Mouse (Mus musculus): ENCODE measurements at regions not wholly inside any gene's neighbourhood (a gene's known extent, or its start where the extent isn't known, plus 50 kb on each side); places are given as distances from the start of the nearest gene placed in this dataset.

DNA sequence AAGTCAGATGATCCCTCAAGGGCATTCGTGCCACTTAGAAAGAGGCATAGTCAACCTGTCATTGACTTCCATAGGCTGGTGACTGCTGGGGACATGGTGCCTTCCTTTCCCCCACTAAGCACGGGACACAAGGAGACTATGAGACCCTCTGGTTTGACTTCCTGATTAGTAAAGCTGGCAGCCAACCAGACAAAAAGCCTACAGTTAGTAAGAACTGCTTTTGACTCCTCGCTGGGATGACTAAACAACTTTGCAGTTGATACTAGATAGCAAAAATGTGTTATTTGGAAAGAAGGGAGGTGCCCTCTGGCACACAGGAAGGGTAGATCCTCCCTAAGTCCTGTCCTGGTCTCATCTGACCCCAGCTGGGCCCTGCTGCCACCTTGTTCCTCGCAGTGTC is 95.0 kb upstream of the Runx1 start:
- Histone ChIP-seq H3K36me3 (ENCODE audit: inconsistent target) (no peaks in the 10 kb centered on the region), H3K79me2 (ENCODE audit: inconsistent target) (no peaks in the 10 kb centered on the region), H3K27ac (no peak overlapping the region), H3K4me3 (ENCODE audit: inconsistent target) (no peak overlapping the region)
- WGBS (ENCODE audit: missing documents) = 59% methylated on average over 4 of the region's 4 CpGs

DNA sequence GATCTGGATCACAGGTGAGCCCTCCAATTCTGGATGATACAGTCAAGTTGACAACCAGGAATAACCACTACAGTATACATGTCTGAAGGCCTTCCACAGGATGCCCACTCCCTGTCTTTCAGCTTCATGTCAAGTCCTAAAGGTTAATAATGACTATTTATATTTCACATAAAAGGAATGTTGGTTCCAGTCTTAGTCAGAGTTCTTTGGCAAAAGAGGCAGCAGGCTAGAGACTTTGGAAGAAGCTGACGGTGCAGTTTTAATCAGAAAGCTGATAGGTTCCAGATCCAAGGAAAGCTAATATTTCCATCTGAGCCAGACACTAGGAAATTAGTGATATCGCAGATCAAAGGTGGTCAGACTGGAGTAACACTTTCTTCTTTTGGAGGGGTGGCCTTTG is 91.4 kb upstream of the Runx1 start:
- no peak overlapping the region for H3K4me3 ChIP-seq (ENCODE audit: inconsistent target)
- no peaks in the 10 kb centered on the region for H3K36me3 ChIP-seq (ENCODE audit: inconsistent target)
- no peaks in the 10 kb centered on the region for H3K79me2 ChIP-seq (ENCODE audit: inconsistent target)
- H3K27ac ChIP-seq = no peak overlapping the region
- WGBS (ENCODE audit: missing documents) = 100% methylated on average over 2 of the region's 2 CpGs

DNA sequence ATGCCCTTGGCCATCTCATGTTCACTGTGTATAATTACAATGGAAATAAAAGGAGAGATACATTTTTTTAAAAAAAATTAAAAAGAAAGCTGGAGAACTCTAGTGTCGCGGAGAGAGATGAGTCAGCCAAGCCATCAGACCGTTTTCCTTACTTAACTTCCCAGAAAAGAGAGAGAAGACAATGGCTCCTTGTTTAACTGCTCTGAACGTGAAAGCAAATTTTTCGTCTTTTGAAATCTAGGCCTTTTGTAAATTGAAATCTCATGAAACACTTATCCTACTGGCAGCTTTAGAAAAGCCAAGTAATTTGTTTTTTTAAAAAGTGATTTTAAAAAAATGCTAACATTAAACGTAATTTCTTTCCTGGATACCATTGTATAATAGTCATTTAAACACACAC is 89.7 kb upstream of the Runx1 start:
- Histone ChIP-seq H3K36me3 (ENCODE audit: inconsistent target) (no peaks in the 10 kb centered on the region), H3K79me2 (ENCODE audit: inconsistent target) (no peaks in the 10 kb centered on the region), H3K27ac (no peak overlapping the region), H3K4me3 (ENCODE audit: inconsistent target) (no peak overlapping the region)
- 93% methylated on average over 6 of the region's 6 CpGs for WGBS (ENCODE audit: missing documents)

DNA sequence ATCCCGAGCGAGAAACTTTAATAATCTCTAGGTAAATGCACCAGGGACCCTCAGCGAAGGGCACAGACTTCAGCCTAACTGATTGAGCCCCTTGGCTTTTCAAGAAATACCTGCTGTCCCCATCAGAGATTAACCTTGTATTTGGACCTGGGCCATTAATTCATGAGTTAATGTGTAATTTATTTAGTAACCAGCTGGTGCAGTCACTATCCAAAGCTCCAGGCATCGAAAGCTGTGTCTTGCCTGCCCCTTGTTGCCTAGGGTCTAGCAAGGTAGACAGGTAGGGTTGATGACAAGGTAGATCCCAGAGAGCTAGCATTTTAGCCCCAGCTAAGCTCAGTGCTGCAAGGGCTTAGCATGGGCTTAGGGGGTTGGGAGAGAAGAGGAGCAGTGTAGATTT is 80.9 kb upstream of the Runx1 start:
- H3K4me3 ChIP-seq (ENCODE audit: inconsistent target) = no peak overlapping the region
- H3K27ac ChIP-seq = no peak overlapping the region
- no peaks in the 10 kb centered on the region for H3K79me2 ChIP-seq (ENCODE audit: inconsistent target)
- 100% methylated on average over 3 of the region's 4 CpGs for WGBS (ENCODE audit: missing documents)
- no peaks in the 10 kb centered on the region for H3K36me3 ChIP-seq (ENCODE audit: inconsistent target)

DNA sequence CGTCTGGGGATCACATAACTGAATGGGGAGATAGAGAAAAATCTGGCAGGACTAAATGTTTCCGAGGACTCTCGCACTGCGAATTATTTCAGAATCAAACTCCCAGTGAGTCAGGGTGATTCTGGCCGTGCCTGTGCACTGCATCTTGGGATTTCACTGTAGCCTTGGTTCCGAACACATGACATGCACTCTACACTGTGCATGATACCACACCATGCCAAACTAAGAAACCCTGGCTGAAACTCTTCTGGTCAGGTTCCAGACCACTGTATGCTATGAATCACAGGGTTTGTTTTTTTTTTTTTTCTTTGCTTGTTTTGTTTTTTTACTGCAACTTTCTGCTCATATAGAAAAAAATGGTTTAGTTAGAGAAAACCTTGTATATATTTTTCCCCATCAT is 79.7 kb upstream of the Runx1 start:
- WGBS (ENCODE audit: missing documents) = 94% methylated on average over 6 of the region's 6 CpGs
- no peaks in the 10 kb centered on the region for H3K79me2 ChIP-seq (ENCODE audit: inconsistent target)
- H3K36me3 ChIP-seq (ENCODE audit: inconsistent target) = no peaks in the 10 kb centered on the region
- H3K27ac ChIP-seq = no peak overlapping the region
- no peak overlapping the region for H3K4me3 ChIP-seq (ENCODE audit: inconsistent target)

DNA sequence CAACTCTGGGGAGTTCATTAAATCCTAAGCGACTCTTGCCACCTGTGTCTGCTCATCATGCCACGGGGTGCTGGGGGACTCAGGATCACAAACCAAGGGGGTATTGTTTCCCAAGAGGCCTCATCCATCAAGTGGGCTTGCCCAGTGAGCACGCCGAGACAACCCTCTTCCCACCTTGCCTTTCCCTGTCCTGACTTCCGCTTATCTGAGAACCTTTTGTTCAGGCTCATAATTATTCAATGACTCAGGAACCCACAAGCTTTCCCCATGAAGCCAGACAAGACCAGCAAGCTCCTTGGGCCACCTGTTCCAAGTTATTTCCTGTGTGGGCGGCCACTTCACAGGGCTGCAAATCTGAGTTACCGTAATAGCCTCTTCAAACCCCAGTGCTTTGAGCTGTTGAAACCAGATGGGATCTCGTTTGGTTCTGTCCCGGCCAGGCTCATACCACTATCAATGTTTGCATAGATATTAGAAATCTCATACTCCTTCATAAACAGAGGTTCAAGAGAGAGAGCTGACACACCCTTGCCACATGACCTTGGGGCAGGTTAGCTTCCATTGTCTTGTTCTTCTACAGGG is 78.0 kb upstream of the Runx1 start:
- 38% methylated on average over 9 of the region's 9 CpGs for WGBS (ENCODE audit: missing documents)

DNA sequence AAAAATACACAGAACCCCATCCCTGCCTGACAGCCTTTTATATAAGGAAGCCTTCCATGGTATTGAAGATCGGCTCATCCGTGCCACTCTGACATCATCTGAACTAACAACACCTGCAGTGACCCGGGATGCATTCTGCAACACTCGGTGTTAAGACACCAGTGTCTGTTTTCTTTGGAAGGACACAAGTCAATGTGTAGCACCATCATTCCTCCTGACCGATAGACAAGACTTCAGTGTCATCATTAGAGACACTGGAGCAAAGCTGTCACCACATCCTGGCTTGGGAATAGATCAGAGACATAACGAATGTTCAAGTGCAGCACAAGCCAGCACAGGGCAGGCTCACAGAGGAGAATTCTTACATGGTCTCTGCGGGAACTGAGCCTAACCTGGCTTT is 77.5 kb upstream of the Runx1 start:
- no peak overlapping the region for H3K4me3 ChIP-seq (ENCODE audit: inconsistent target)
- no peak overlapping the region for H3K27ac ChIP-seq
- H3K79me2 ChIP-seq (ENCODE audit: inconsistent target) = no peaks in the 10 kb centered on the region
- WGBS (ENCODE audit: missing documents) = 91% methylated on average over 7 of the region's 7 CpGs
- no peaks in the 10 kb centered on the region for H3K36me3 ChIP-seq (ENCODE audit: inconsistent target)

More for the DNA sequence above, 78.0 kb upstream of the Runx1 start:
- Histone ChIP-seq H3K36me3 (ENCODE audit: inconsistent target) (no peaks in the 10 kb centered on the region), H3K27ac (no peak overlapping the region), H3K4me3 (ENCODE audit: inconsistent target) (no peak overlapping the region), H3K79me2 (ENCODE audit: inconsistent target) (no peaks in the 10 kb centered on the region)

DNA sequence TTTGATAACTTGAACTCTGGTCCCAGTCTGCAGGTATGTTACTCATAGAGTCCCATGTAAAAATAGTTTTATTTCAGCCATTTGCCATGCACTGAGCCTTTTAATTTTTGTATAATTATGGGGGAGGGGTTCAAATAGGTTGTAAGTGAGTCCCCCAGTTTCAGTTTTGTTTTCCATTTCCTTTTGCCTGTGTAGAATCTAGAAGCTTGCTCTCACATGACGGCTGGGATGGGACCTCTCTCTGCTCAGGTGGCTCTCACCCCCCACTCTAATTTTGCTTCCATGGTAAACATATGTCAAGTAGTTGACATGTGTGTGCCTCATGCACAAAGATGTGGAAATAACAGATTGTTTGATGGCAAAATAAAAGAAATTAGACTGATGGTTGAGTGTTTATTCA is 73.8 kb upstream of the Runx1 start:
- Histone ChIP-seq H3K79me2 (ENCODE audit: inconsistent target) (no peaks in the 10 kb centered on the region), H3K4me3 (ENCODE audit: inconsistent target) (no peak overlapping the region), H3K36me3 (ENCODE audit: inconsistent target) (no peaks in the 10 kb centered on the region), H3K27ac (no peak overlapping the region)
- 82% methylated on average over 1 of the region's 1 CpGs for WGBS (ENCODE audit: missing documents)

DNA sequence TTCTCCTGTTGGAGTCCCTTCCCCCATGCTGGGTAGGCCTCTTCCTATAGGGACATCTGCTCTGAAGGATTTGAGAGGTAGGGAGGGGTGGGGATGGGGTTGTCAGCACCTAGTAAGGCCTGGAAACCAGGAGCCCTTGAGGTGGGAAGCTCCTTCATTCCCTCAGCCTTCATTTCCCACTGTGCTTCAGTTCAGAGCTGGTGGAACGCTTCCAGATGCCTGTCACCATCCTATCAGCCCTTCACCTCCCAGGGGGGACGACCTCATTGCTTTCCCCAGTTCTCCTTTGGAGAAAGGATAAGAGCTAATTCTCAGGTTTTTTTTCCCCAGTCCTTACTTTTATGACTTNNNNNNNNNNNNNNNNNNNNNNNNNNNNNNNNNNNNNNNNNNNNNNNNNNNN is 65.8 kb upstream of the Runx1 start:
- WGBS (ENCODE audit: missing documents) = 90% methylated on average over 2 of the region's 2 CpGs
- no peaks in the 10 kb centered on the region for H3K79me2 ChIP-seq (ENCODE audit: inconsistent target)
- H3K27ac ChIP-seq = no peak overlapping the region
- H3K4me3 ChIP-seq (ENCODE audit: inconsistent target) = no peak overlapping the region
- H3K36me3 ChIP-seq (ENCODE audit: inconsistent target) = no peaks in the 10 kb centered on the region

DNA sequence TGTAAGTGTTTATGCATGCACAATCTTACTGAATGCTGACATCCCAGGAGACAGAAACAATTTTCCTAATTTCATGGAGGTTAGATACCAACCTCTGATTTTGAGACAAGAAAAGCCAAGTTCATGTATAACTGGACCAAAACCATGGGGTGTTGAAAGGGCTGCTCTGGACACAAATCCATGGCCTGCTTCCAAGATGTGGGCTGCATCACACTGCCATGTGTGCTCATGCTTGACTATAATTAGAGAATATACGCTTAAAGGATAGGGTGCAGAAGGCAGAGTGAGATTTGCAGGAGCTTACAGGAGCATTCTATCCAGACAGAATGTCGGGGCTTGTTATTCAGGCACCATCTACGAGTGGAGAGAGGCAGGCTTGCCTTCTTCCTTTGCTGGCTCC is 64.8 kb upstream of the Runx1 start:
- 94% methylated on average over 3 of the region's 3 CpGs for WGBS (ENCODE audit: missing documents)
- no peaks in the 10 kb centered on the region for H3K79me2 ChIP-seq (ENCODE audit: inconsistent target)
- H3K36me3 ChIP-seq (ENCODE audit: inconsistent target) = no peaks in the 10 kb centered on the region
- H3K27ac ChIP-seq = no peak overlapping the region
- no peak overlapping the region for H3K4me3 ChIP-seq (ENCODE audit: inconsistent target)

DNA sequence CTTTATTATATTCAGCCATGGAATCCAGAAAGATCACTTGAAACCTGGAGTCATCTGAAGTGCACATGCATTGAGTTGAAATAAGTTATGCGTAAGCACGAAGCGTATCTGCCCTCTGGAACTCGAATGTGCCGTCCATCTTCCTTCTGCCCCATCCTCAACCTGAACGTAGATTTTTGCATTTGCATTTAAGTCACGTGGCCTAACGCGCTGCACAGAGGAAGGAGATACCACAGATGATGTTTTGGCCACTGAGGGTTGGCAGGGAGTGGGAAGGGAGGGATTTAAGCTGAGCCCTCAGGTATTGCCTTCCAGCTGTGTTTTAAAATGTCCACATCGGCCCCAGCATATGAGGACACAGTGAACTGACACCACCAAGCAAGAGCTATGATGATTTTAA is 63.6 kb upstream of the Runx1 start:
- no peaks in the 10 kb centered on the region for H3K79me2 ChIP-seq (ENCODE audit: inconsistent target)
- WGBS (ENCODE audit: missing documents) = 77% methylated on average over 10 of the region's 10 CpGs
- H3K27ac ChIP-seq = no peak overlapping the region
- no peak overlapping the region for H3K4me3 ChIP-seq (ENCODE audit: inconsistent target)
- no peaks in the 10 kb centered on the region for H3K36me3 ChIP-seq (ENCODE audit: inconsistent target)

DNA sequence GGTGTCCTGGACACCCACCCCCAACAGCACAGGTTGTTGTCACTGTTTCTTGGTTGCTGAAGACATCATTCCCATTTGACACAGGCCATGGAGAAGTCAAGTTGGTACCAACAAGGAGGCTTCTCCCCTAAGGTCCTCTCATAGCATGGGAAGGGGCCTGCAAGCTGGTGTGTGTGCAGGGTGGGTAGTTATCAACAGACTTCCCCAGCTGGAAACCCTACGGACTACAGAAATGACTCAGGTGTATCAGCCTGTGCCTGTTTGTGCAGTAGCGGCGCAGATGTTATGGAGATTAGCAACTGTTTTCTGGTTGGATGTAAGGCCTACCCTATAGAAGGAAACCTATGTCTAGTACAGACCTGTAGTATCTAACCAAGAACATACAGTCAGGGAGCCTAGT is 60.3 kb upstream of the Runx1 start:
- H3K4me3 ChIP-seq (ENCODE audit: inconsistent target) = no peak overlapping the region
- WGBS (ENCODE audit: missing documents) = 97% methylated on average over 3 of the region's 3 CpGs

DNA sequence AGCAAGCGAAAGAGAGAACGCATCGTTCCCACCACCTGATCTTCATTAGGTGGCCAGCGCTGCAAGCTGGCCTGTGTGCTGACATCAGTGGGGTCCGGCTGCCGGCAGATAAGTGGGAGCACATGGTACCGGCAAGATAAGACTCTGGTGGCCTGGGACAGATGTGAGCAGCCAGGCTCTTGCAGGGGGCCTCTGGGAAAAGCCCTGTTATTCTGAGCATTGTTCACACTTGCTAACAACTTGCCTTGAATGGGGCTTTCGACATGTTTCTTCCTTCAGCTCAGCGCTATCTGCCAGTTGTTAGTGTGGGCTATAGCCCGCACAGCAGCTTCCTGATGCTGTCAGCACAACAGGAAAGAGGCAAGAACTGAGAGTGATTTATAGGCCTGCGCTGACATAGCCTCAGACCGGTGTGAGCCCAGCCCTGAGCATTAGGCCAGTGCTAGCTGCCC is 57.9 kb upstream of the Runx1 start:
- no peak overlapping the region for H3K27ac ChIP-seq

More for the DNA sequence above, 60.3 kb upstream of the Runx1 start:
- Histone ChIP-seq H3K79me2 (ENCODE audit: inconsistent target) (no peaks in the 10 kb centered on the region), H3K36me3 (ENCODE audit: inconsistent target) (no peaks in the 10 kb centered on the region), H3K27ac (no peak overlapping the region)

DNA sequence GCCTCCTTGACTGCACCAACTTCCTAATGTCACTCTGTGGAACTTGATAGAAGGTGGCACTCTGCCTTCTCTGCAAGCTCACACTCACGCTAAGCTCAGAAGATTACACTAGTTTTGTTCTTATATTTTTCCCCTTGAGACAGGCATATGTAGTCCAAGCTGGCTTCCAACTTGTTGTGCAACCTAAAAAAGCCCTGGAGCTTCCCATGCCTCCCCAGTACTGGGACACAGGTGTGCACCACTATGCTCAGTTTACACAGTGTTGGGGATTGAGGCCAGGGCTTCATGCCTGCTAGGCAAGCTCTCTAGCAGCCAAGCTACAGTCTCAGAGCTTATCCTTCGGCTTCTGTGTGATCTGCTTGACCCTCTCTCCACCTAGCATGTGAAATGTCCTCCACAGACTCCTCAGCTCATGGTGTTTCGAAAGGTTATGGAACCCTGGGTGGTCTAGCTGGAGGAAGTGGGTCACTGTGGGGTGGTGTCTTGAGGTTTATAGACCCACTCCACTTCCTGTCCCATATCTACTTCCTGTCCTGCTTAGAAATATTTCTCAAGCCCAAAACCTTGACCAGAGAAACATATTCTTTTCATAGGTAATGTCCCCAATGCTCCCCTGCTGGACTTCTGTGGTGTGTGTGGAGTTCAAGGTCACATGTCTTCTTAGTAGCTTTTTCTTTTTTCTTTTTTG is 54.6 kb upstream of the Runx1 start:
- Histone ChIP-seq H3K79me2 (ENCODE audit: inconsistent target) (no peaks in the 10 kb centered on the region), H3K36me3 (ENCODE audit: inconsistent target) (no peaks in the 10 kb centered on the region), H3K27ac (no peak overlapping the region), H3K4me3 (ENCODE audit: inconsistent target) (no peak overlapping the region)
- WGBS (ENCODE audit: missing documents) = 63% methylated on average over 3 of the region's 3 CpGs

More for the DNA sequence above, 57.9 kb upstream of the Runx1 start:
- H3K79me2 ChIP-seq (ENCODE audit: inconsistent target) = no peaks in the 10 kb centered on the region
- no peaks in the 10 kb centered on the region for H3K36me3 ChIP-seq (ENCODE audit: inconsistent target)
- H3K4me3 ChIP-seq (ENCODE audit: inconsistent target) = no peak overlapping the region
- 21% methylated on average over 12 of the region's 12 CpGs for WGBS (ENCODE audit: missing documents)

DNA sequence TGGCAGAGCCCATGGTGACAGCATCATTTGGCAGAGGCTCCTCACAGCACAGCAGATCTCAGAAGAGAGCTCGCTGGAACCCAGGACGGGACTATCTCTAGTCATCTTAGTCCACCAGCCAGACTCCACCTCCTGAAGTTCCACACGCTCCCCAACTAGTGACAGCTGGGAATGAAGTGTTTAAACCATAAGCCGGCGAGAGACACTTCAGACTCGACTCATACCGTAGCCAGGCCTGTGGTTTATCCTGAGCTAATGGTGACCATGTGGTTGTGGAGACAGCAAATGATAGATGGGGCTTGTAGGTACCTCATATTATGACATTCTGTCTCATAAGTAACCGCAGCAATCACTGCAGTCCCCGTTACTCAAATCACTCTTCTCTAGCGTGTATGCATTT is 52.1 kb upstream of the Runx1 start:
- 98% methylated on average over 9 of the region's 10 CpGs for WGBS (ENCODE audit: missing documents)

More for the DNA sequence above, 52.1 kb upstream of the Runx1 start:
- Histone ChIP-seq H3K79me2 (ENCODE audit: inconsistent target) (no peaks in the 10 kb centered on the region), H3K4me3 (ENCODE audit: inconsistent target) (no peak overlapping the region), H3K36me3 (ENCODE audit: inconsistent target) (no peaks in the 10 kb centered on the region), H3K27ac (no peak overlapping the region)
